Mouse (Mus musculus) kidney, embryonic 16.5 days (tissue): ENCODE measurements around the gene Csrp2. TPM values are rescaled to one million over a fixed set of nuclear protein-coding genes. Genes with fewer than 3 reads are reported as not detected.

Source experiments
- ATAC-seq: fragments of 200-750 bp; cut with Nextera tagmentation; 2 replicates; pipeline ENCODE4 v1.8.0; 2017; ENCODE audit warnings: moderate TSS enrichment; ENCODE audit not compliant: low FRiP score, low TSS enrichment
- H3K27ac ChIP-seq: fragments of 300-500 bp; sonication (generic); 2 replicates; pipeline ENCODE4 v1.5.1; 2014; ENCODE audit warnings: low read length
- H3K27me3 ChIP-seq: fragments of 300-500 bp; sonication (generic); 2 replicates; pipeline ENCODE4 v1.6.1; 2014; ENCODE audit warnings: low read length, control low read depth, mixed read lengths; ENCODE audit not compliant: insufficient read depth
- H3K36me3 ChIP-seq: fragments of 300-500 bp; sonication (generic); 2 replicates; pipeline ENCODE4 v1.6.1; 2014; ENCODE audit warnings: low read length, control low read depth, mixed read lengths; ENCODE audit not compliant: insufficient read depth
- H3K4me1 ChIP-seq: fragments of 300-500 bp; sonication (generic); 2 replicates; pipeline ENCODE4 v1.6.1; 2014; ENCODE audit warnings: low read length, control low read depth, mixed read lengths; ENCODE audit not compliant: insufficient read depth
- H3K4me2 ChIP-seq: fragments of 300-500 bp; sonication (generic); replicated peaks from 2 replicates; pipeline ENCODE4 v1.6.1; 2014; ENCODE audit warnings: low read depth, low read length
- H3K4me3 ChIP-seq: fragments of 300-500 bp; sonication (generic); 2 replicates; pipeline ENCODE4 v1.5.1; 2014; ENCODE audit warnings: mild to moderate bottlenecking, low read length
- H3K9ac ChIP-seq: fragments of 300-500 bp; sonication (generic); replicated peaks from 2 replicates; pipeline ENCODE4 v1.6.1; 2014; ENCODE audit warnings: low read length
- H3K9me3 ChIP-seq: fragments of 300-500 bp; sonication (generic); 2 replicates; pipeline ENCODE4 v1.6.1; 2016; ENCODE audit warnings: low read length, control low read depth
- WGBS: fragments of 180-500 bp; shearing (Covaris S2); extraction: QIAGEN DNeasy Blood & Tissue Kit; methylation state at CpG from one replicate; pipeline ENCODE4 v1.1.7; 2014; 5-methylcytosine and 5-hydroxymethylcytosine counted together
- polyA plus RNA-seq: library from polyadenylated mRNA; unstranded; fragments of >200 nt; fragmentation: Nextera tagmentation; extraction: Ambion mirVana; gene quantifications from 2 replicates; pipeline ENCODE4 v1.2.1, GENCODE M21; 2015

Csrp2 gene
- polyA plus RNA-seq, 1 experiment from 2014 or later = 244 TPM

GRCm38 (mm10) chr10:110958879-110959278, 39.3 kb downstream of the Csrp2 start:
- H3K9me3 ChIP-seq = no peaks in the 10 kb centered on the region
- WGBS = 93% methylated on average over 6 of the region's 6 CpGs
- no peak overlapping the region for H3K9ac ChIP-seq
- no peak overlapping the region for H3K4me3 ChIP-seq
- peaks cover 17% of the 10 kb centered on the region for H3K36me3 ChIP-seq
- H3K4me1 ChIP-seq = no peaks in the 10 kb centered on the region
- H3K4me2 ChIP-seq = no peak overlapping the region
- H3K27ac ChIP-seq = no peak overlapping the region
- ATAC-seq = no peak
- no peaks in the 10 kb centered on the region for H3K27me3 ChIP-seq

DNA sequence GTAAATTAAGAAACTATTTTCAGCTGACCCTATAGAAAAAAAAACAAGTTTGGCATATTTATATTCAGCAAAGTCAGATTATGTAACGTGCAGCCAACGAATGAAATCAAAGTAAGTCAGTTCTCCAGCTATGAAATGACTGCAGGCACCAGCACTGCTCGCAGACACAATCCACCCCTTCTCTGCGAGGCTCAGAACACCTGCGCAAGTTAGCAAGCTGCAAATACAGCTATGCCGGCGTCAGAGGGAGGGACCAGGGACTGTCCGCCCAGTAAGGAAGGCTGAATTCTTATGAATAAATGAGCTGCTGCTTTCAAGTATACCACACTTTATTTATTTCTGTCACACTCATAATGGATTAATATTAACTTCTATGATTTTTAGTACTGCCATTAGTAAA, 40.2 kb downstream of the Csrp2 start:
- no peaks in the 10 kb centered on the region for H3K9me3 ChIP-seq
- H3K4me2 ChIP-seq = no peak overlapping the region
- no peaks in the 10 kb centered on the region for H3K4me1 ChIP-seq
- no peak overlapping the region for H3K9ac ChIP-seq
- no peak for ATAC-seq
- H3K27ac ChIP-seq = no peak overlapping the region
- WGBS = 95% methylated on average over 8 of the region's 8 CpGs
- peaks cover 17% of the 10 kb centered on the region for H3K36me3 ChIP-seq
- no peaks in the 10 kb centered on the region for H3K27me3 ChIP-seq
- no peak overlapping the region for H3K4me3 ChIP-seq

GRCm38 (mm10) chr10:110960841-110961240, 41.3 kb downstream of the Csrp2 start:
- Histone ChIP-seq H3K27ac (no peak overlapping the region), H3K9ac (no peak overlapping the region), H3K27me3 (no peaks in the 10 kb centered on the region), H3K9me3 (no peaks in the 10 kb centered on the region), H3K4me1 (no peaks in the 10 kb centered on the region), H3K36me3 (peaks cover 17% of the 10 kb centered on the region), H3K4me2 (no peak overlapping the region), H3K4me3 (no peak overlapping the region)
- 89% methylated on average over 6 of the region's 6 CpGs for WGBS
- no peak for ATAC-seq

DNA sequence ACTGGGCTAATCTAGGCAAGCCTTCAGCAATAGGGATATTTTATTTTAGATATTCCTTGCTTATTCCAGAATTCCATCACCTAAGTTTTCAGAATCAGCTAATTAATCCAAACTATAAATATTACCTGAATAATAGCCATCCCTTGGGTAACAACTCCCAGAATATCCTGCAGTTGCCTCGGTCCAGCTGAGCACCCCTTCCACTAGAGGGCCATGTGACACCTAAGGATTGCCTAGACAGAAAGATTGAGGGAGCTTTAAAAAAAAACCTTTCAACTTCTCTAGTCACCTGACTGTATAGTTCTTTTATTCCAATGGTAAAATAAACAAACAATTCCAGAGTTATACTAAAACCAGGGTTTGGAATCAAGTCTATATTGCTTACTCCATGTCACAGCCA, 42.6 kb downstream of the Csrp2 start:
- Histone ChIP-seq H3K9ac (no peak overlapping the region), H3K36me3 (peaks cover 21% of the 10 kb centered on the region; the same call in 1 of the 2 replicates), H3K27ac (no peak overlapping the region), H3K27me3 (no peaks in the 10 kb centered on the region), H3K4me2 (no peak overlapping the region), H3K4me3 (no peak overlapping the region), H3K4me1 (no peaks in the 10 kb centered on the region), H3K9me3 (no peaks in the 10 kb centered on the region)
- ATAC-seq = no peak
- WGBS = 40% methylated on average over 1 of the region's 1 CpGs

DNA sequence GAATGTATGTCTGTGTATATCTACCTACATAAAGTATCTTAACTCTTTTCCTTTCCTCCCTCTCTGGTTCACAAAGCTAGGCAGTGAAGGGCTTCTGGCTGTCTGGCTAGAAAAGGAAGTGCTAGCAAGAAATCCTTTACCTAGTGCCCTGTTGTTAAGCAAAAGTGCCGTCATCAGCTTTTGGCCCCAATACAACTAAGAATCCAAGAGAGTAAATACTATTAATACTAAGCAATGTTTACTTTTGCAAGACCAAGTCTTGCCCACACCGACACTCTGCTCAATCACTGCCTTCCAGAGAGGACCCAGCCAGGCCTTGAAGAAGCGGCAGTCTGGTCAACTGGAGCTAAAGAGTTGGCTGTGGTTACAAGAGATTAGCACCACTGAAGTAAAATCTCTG, 51.5 kb downstream of the Csrp2 start:
- no peaks in the 10 kb centered on the region for H3K27me3 ChIP-seq
- no peak overlapping the region for H3K9ac ChIP-seq
- no peak overlapping the region for H3K4me3 ChIP-seq
- no peak for ATAC-seq
- H3K9me3 ChIP-seq = no peaks in the 10 kb centered on the region
- H3K4me1 ChIP-seq = peaks cover 3% of the 10 kb centered on the region; the same call in 1 of the 2 replicates
- H3K4me2 ChIP-seq = no peak overlapping the region
- H3K36me3 ChIP-seq = peaks cover 16% of the 10 kb centered on the region; the same call in 1 of the 2 replicates
- 62% methylated on average over 3 of the region's 3 CpGs for WGBS
- H3K27ac ChIP-seq = no peak overlapping the region

GRCm38 (mm10) chr10:110971483-110971882, 51.9 kb downstream of the Csrp2 start:
- Histone ChIP-seq H3K9me3 (no peaks in the 10 kb centered on the region), H3K4me1 (peaks cover 3% of the 10 kb centered on the region; the same call in 1 of the 2 replicates), H3K4me3 (no peak overlapping the region), H3K27me3 (no peaks in the 10 kb centered on the region), H3K4me2 (no peak overlapping the region), H3K9ac (no peak overlapping the region), H3K27ac (no peak overlapping the region), H3K36me3 (peaks cover 16% of the 10 kb centered on the region; the same call in 1 of the 2 replicates)
- WGBS = 42% methylated on average over 6 of the region's 6 CpGs
- ATAC-seq = peak; percentile 69

- Histone ChIP-seq H3K9ac (no peak overlapping the region), H3K4me3 (no peak overlapping the region), H3K36me3 (peaks cover 14% of the 10 kb centered on the region; the same call in 1 of the 2 replicates), H3K4me1 (peaks cover 3% of the 10 kb centered on the region; the same call in 1 of the 2 replicates), H3K9me3 (no peaks in the 10 kb centered on the region), H3K4me2 (no peak overlapping the region), H3K27me3 (no peaks in the 10 kb centered on the region), H3K27ac (no peak overlapping the region)
- ATAC-seq = no peak
- WGBS = 47% methylated on average over 9 of the region's 9 CpGs
Observed at GRCm38 (mm10) chr10:110971998-110972397, 52.4 kb downstream of the Csrp2 start.

DNA sequence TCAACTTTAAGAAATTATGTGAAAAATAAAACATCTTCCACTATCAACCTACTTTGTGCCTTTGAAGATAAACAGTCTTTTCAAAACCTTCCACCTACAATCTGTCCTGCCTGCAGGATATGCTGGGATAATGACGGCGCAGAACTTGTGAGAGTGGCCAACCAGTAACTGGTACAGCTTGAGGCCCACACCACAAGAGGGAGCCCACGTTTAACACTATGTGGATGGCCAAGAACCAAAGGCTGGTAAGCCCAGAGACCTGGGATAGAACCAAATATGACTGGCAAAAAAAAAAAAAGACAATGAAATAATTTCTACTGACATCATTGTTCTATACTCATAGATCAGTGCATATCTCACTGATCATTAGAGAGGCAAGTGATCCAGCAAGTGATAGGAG, 54.9 kb downstream of the Csrp2 start:
- no peak overlapping the region for H3K4me3 ChIP-seq
- H3K27me3 ChIP-seq = no peaks in the 10 kb centered on the region
- peaks cover 3% of the 10 kb centered on the region; the same call in 1 of the 2 replicates for H3K4me1 ChIP-seq
- 57% methylated on average over 3 of the region's 3 CpGs for WGBS
- no peaks in the 10 kb centered on the region for H3K9me3 ChIP-seq
- peaks cover 12% of the 10 kb centered on the region; the same call in 1 of the 2 replicates for H3K36me3 ChIP-seq
- no peak overlapping the region for H3K27ac ChIP-seq
- ATAC-seq = no peak
- H3K9ac ChIP-seq = no peak overlapping the region
- H3K4me2 ChIP-seq = no peak overlapping the region

DNA sequence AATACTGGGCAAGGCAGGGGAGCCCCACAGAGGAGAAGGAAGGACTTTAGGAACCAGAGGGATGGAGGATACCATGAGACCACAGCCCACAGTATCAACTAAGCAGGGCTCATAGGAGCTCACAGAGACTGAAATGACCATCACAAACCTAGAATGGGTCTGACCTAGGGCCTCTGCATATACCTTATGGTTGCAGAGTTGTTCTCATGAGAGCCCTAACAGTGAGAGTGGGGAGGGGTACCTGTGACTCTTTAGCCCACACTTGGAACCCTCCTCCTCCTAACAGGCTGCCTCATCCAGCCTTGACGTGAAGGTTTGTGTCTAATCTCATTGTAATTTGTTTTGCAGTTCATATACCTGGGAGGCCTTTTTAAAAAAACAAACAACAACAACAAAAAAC, 55.3 kb downstream of the Csrp2 start:
- Histone ChIP-seq H3K9ac (no peak overlapping the region), H3K4me2 (no peak overlapping the region), H3K4me1 (peaks cover 3% of the 10 kb centered on the region; the same call in 1 of the 2 replicates), H3K36me3 (peaks cover 16% of the 10 kb centered on the region; the same call in 1 of the 2 replicates), H3K9me3 (no peaks in the 10 kb centered on the region), H3K27me3 (no peaks in the 10 kb centered on the region), H3K27ac (no peak overlapping the region), H3K4me3 (no peak overlapping the region)
- WGBS = 89% methylated on average over 1 of the region's 1 CpGs
- ATAC-seq = no peak

GRCm38 (mm10) chr10:110976046-110976445, 56.5 kb downstream of the Csrp2 start:
- 0% methylated on average over 1 of the region's 1 CpGs for WGBS
- ATAC-seq = 0 out of 2 replicates have a peak, but pooled peaks have one; percentile 61
- peaks cover 3% of the 10 kb centered on the region; the same call in 1 of the 2 replicates for H3K4me1 ChIP-seq
- H3K36me3 ChIP-seq = peaks cover 16% of the 10 kb centered on the region
- no peak overlapping the region for H3K4me2 ChIP-seq
- H3K27me3 ChIP-seq = no peaks in the 10 kb centered on the region
- no peak overlapping the region for H3K4me3 ChIP-seq
- no peak overlapping the region for H3K9ac ChIP-seq
- no peak overlapping the region for H3K27ac ChIP-seq
- H3K9me3 ChIP-seq = no peaks in the 10 kb centered on the region
